Mouse (Mus musculus): ENCODE measurements at regions not wholly inside any gene's neighbourhood (a gene's known extent, or its start where the extent isn't known, plus 50 kb on each side); places are given as distances from the start of the nearest gene placed in this dataset.
"Not testable (repeated sequence)": the region's sequence is repeated elsewhere in the genome, so short reads cannot be mapped to it uniquely, and the experiment has no call there.

GRCm38 (mm10) chr1:4570730-4571129, 237.0 kb upstream of the Gm37988 start:
- intact Hi-C loops (cut with DNase I), result loop anchor here (10.0 kb wide), 2 partner anchors 84 to 194 kb away; no protein-coding TSS in a partner anchor
- no peak for DNase-seq (ENCODE audit: low spot score)

- intact Hi-C loops (cut with DNase I), result loop anchor here (10.0 kb wide), 2 partner anchors 83 to 193 kb away; no protein-coding TSS in a partner anchor
- peak; percentile 76 for DNase-seq (ENCODE audit: low spot score)
Observed at GRCm38 (mm10) chr1:4571299-4572202, 236.1 kb upstream of the Gm37988 start.

GRCm38 (mm10) chr1:4572311-4572710, 235.4 kb upstream of the Gm37988 start:
- intact Hi-C loops (cut with DNase I), result loop anchor here (10.0 kb wide), 2 partner anchors 82 to 192 kb away; no protein-coding TSS in a partner anchor
- DNase-seq (ENCODE audit: low spot score), result no peak

- intact Hi-C loops (cut with DNase I), result loop anchor here (10.0 kb wide), 2 partner anchors 81 to 191 kb away; no protein-coding TSS in a partner anchor
- no peak for DNase-seq (ENCODE audit: low spot score)
Observed at GRCm38 (mm10) chr1:4574101-4574500, 233.6 kb upstream of the Gm37988 start.

GRCm38 (mm10) chr1:4576957-4577356, 230.7 kb upstream of the Gm37988 start:
- intact Hi-C loops (cut with DNase I), result loop anchor here (10.0 kb wide), 2 partner anchors 78 to 188 kb away; no protein-coding TSS in a partner anchor
- DNase-seq (ENCODE audit: low spot score), result no peak

GRCm38 (mm10) chr1:4582534-4582933, 225.2 kb upstream of the Gm37988 start:
- intact Hi-C loops (cut with DNase I), result no loop called here

GRCm38 (mm10) chr1:4597856-4598255, 209.8 kb upstream of the Gm37988 start:
- intact Hi-C loops (cut with DNase I), result no loop called here
- DNase-seq (ENCODE audit: low spot score), result no peak

More at GRCm38 (mm10) chr1:4582534-4582933, 225.2 kb upstream of the Gm37988 start:
- no peak for DNase-seq (ENCODE audit: low spot score)

- intact Hi-C loops (cut with DNase I), result no loop called here
- no peak for DNase-seq (ENCODE audit: low spot score)
Observed at GRCm38 (mm10) chr1:4598425-4598824, 209.3 kb upstream of the Gm37988 start.

- intact Hi-C loops (cut with DNase I), result no loop called here
- no peak for DNase-seq (ENCODE audit: low spot score)
Observed at GRCm38 (mm10) chr1:4602386-4602785, 205.3 kb upstream of the Gm37988 start.

GRCm38 (mm10) chr1:4608824-4609223, 198.9 kb upstream of the Gm37988 start:
- no peak for DNase-seq (ENCODE audit: low spot score)
- intact Hi-C loops (cut with DNase I), result no loop called here

- no peak for DNase-seq (ENCODE audit: low spot score)
- intact Hi-C loops (cut with DNase I), result no loop called here
Observed at GRCm38 (mm10) chr1:4613305-4613704, 194.4 kb upstream of the Gm37988 start.

GRCm38 (mm10) chr1:4615286-4615685, 192.4 kb upstream of the Gm37988 start:
- intact Hi-C loops (cut with DNase I), result no loop called here
- no peak for DNase-seq (ENCODE audit: low spot score)

- intact Hi-C loops (cut with DNase I), result no loop called here
Observed at GRCm38 (mm10) chr1:4617479-4617878, 190.2 kb upstream of the Gm37988 start.

GRCm38 (mm10) chr1:4622408-4622807, 185.3 kb upstream of the Gm37988 start:
- intact Hi-C loops (cut with DNase I), result no loop called here
- DNase-seq (ENCODE audit: low spot score), result no peak

More at GRCm38 (mm10) chr1:4617479-4617878, 190.2 kb upstream of the Gm37988 start:
- DNase-seq (ENCODE audit: low spot score), result peak; percentile 9

GRCm38 (mm10) chr1:4623268-4623667, 184.4 kb upstream of the Gm37988 start:
- DNase-seq (ENCODE audit: low spot score), result no peak
- intact Hi-C loops (cut with DNase I), result no loop called here

GRCm38 (mm10) chr1:4653937-4654336, 153.8 kb upstream of the Gm37988 start:
- intact Hi-C loops (cut with DNase I), result loop anchor here (10.0 kb wide), 1 partner anchor 79 kb away; no protein-coding TSS in a partner anchor
- DNase-seq (ENCODE audit: low spot score), result peak; percentile 10

- DNase-seq (ENCODE audit: low spot score), result no peak
- intact Hi-C loops (cut with DNase I), result loop anchor here (10.0 kb wide), 1 partner anchor 80 kb away; no protein-coding TSS in a partner anchor
Observed at GRCm38 (mm10) chr1:4655252-4655651, 152.4 kb upstream of the Gm37988 start.

- intact Hi-C loops (cut with DNase I), result loop anchor here (10.0 kb wide), 1 partner anchor 82 kb away; no protein-coding TSS in a partner anchor
- no peak for DNase-seq (ENCODE audit: low spot score)
Observed at GRCm38 (mm10) chr1:4656883-4657282, 150.8 kb upstream of the Gm37988 start.

- DNase-seq (ENCODE audit: low spot score); intact Hi-C loops (cut with DNase I): not testable (repeated sequence)
Observed at GRCm38 (mm10) chr1:4660081-4660480, 147.6 kb upstream of the Gm37988 start.

GRCm38 (mm10) chr1:4660616-4661015, 147.1 kb upstream of the Gm37988 start:
- intact Hi-C loops (cut with DNase I), result not testable (repeated sequence)

GRCm38 (mm10) chr1:4661761-4662160, 145.9 kb upstream of the Gm37988 start:
- DNase-seq (ENCODE audit: low spot score), result no peak
- intact Hi-C loops (cut with DNase I), result no loop called here

More at GRCm38 (mm10) chr1:4660616-4661015, 147.1 kb upstream of the Gm37988 start:
- DNase-seq (ENCODE audit: low spot score), result not testable (repeated sequence)
